Mouse (Mus musculus): ENCODE data around the gene Grk2. TPM values are rescaled to one million over a fixed set of nuclear protein-coding genes. Genes with fewer than 3 reads are reported as not detected.

Grk2 gene
- polyA plus RNA-seq, 1 experiment from 2014 or later: 14.8 TPM

GRCm38 (mm10) chr19:4282898-4283553, 23.0 kb downstream of the Grk2 start, which contains the start of gene Ankrd13d:
TSS of gene Ankrd13d (minus strand) at chr19:4283137.
- Histone ChIP-seq H3K36me3 (peaks cover 56% of the 10 kb centered on the region), H3K4me1 (replicated peaks) (peaks cover 22% of the 10 kb centered on the region), H3K27ac (peak within 1 kb of the TSS; percentile 87), H3K9me3 (peaks cover 5% of the 10 kb centered on the region; the same call in 1 of the 2 replicates), H3K4me3 (peak within 1 kb of the TSS; percentile 75), H3K27me3 (ENCODE audit: insufficient read depth, poor library complexity, severe bottlenecking) (peaks cover 14% of the 10 kb centered on the region)
- under 1% methylated on average over 50 of the region's 50 CpGs for WGBS
- DNase-seq (ENCODE audit: low spot score): peak; percentile 94

GRCm38 (mm10) chr19:4280425-4280824, 25.6 kb downstream of the Grk2 start:
- no peak overlapping the region for H3K4me3 ChIP-seq
- H3K9me3 ChIP-seq: peaks cover 11% of the 10 kb centered on the region; the same call in 1 of the 2 replicates
- 96% methylated on average over 9 of the region's 9 CpGs for WGBS

GRCm38 (mm10) chr19:4279487-4279886, 26.5 kb downstream of the Grk2 start:
- H3K27me3 ChIP-seq (ENCODE audit: insufficient read depth, poor library complexity, severe bottlenecking): peaks cover 14% of the 10 kb centered on the region
- peaks cover 11% of the 10 kb centered on the region; the same call in 1 of the 2 replicates for H3K9me3 ChIP-seq
- peaks cover 21% of the 10 kb centered on the region for H3K36me3 ChIP-seq
- H3K27ac ChIP-seq: no peak overlapping the region
- no peak overlapping the region for H3K4me3 ChIP-seq
- peaks cover 22% of the 10 kb centered on the region for H3K4me1 ChIP-seq (replicated peaks)
- DNase-seq (ENCODE audit: low spot score): no peak
- 95% methylated on average over 1 of the region's 1 CpGs for WGBS

More at GRCm38 (mm10) chr19:4280425-4280824, 25.6 kb downstream of the Grk2 start:
- peaks cover 14% of the 10 kb centered on the region for H3K27me3 ChIP-seq (ENCODE audit: insufficient read depth, poor library complexity, severe bottlenecking)
- DNase-seq (ENCODE audit: low spot score): no peak
- peaks cover 22% of the 10 kb centered on the region for H3K4me1 ChIP-seq (replicated peaks)
- no peak overlapping the region for H3K27ac ChIP-seq
- peaks cover 30% of the 10 kb centered on the region for H3K36me3 ChIP-seq

GRCm38 (mm10) chr19:4270972-4271371, 35.0 kb downstream of the Grk2 start:
- WGBS: 93% methylated on average over 11 of the region's 11 CpGs
- H3K9me3 ChIP-seq: peaks cover 3% of the 10 kb centered on the region; the same call in 1 of the 2 replicates
- peaks cover 10% of the 10 kb centered on the region for H3K4me1 ChIP-seq (replicated peaks)
- H3K27ac ChIP-seq: no peak overlapping the region
- peaks cover 45% of the 10 kb centered on the region for H3K27me3 ChIP-seq (ENCODE audit: insufficient read depth, poor library complexity, severe bottlenecking)
- DNase-seq (ENCODE audit: low spot score): no peak
- H3K4me3 ChIP-seq: no peak overlapping the region
- H3K36me3 ChIP-seq: peaks cover 26% of the 10 kb centered on the region

- H3K36me3 ChIP-seq: peaks cover 26% of the 10 kb centered on the region
- H3K4me3 ChIP-seq: no peak overlapping the region
- no peaks in the 10 kb centered on the region for H3K9me3 ChIP-seq
- peaks cover 10% of the 10 kb centered on the region for H3K4me1 ChIP-seq (replicated peaks)
- 63% methylated on average over 6 of the region's 6 CpGs for WGBS
- peaks cover 45% of the 10 kb centered on the region for H3K27me3 ChIP-seq (ENCODE audit: insufficient read depth, poor library complexity, severe bottlenecking)
- no peak for DNase-seq (ENCODE audit: low spot score)
- H3K27ac ChIP-seq: no peak overlapping the region
These were observed 35.8 kb downstream of the Grk2 start for GRCm38 (mm10) chr19:4270187-4270586.

- WGBS: 6% methylated on average over 46 of the region's 46 CpGs
- H3K27ac ChIP-seq: 0 out of 2 replicates have a peak within 1 kb of the TSS, but pooled peaks have one; percentile 6
These were observed 37.3 kb downstream of the Grk2 start, which contains the start of gene Ssh3 for GRCm38 (mm10) chr19:4268566-4269361. TSS of gene Ssh3 (minus strand) at chr19:4269180.

GRCm38 (mm10) chr19:4265956-4266355, 40.1 kb downstream of the Grk2 start:
- no peak overlapping the region for H3K4me3 ChIP-seq
- no peak for DNase-seq (ENCODE audit: low spot score)
- peaks cover 13% of the 10 kb centered on the region for H3K4me1 ChIP-seq (replicated peaks)
- peaks cover 48% of the 10 kb centered on the region for H3K27me3 ChIP-seq (ENCODE audit: insufficient read depth, poor library complexity, severe bottlenecking)
- peaks cover 7% of the 10 kb centered on the region for H3K36me3 ChIP-seq
- no peak overlapping the region for H3K27ac ChIP-seq
- WGBS: 65% methylated on average over 4 of the region's 4 CpGs
- no peaks in the 10 kb centered on the region for H3K9me3 ChIP-seq

More at GRCm38 (mm10) chr19:4268566-4269361, 37.3 kb downstream of the Grk2 start, which contains the start of gene Ssh3:
- Histone ChIP-seq H3K36me3 (peaks cover 26% of the 10 kb centered on the region), H3K27me3 (ENCODE audit: insufficient read depth, poor library complexity, severe bottlenecking) (peaks cover 49% of the 10 kb centered on the region), H3K4me3 (peak within 1 kb of the TSS; percentile 48), H3K4me1 (replicated peaks) (peaks cover 10% of the 10 kb centered on the region), H3K9me3 (no peaks in the 10 kb centered on the region)
- DNase-seq (ENCODE audit: low spot score): peak; percentile 18

GRCm38 (mm10) chr19:4264171-4264780, 41.7 kb downstream of the Grk2 start:
- Histone ChIP-seq H3K27me3 (ENCODE audit: insufficient read depth, poor library complexity, severe bottlenecking) (peaks cover 31% of the 10 kb centered on the region), H3K4me3 (no peak overlapping the region), H3K27ac (no peak overlapping the region), H3K36me3 (no peaks in the 10 kb centered on the region), H3K4me1 (replicated peaks) (peaks cover 11% of the 10 kb centered on the region), H3K9me3 (no peaks in the 10 kb centered on the region)
- DNase-seq (ENCODE audit: low spot score): no peak
- 90% methylated on average over 6 of the region's 6 CpGs for WGBS

- 67% methylated on average over 14 of the region's 14 CpGs for WGBS
- H3K36me3 ChIP-seq: no peaks in the 10 kb centered on the region
- H3K9me3 ChIP-seq: no peaks in the 10 kb centered on the region
- no peak overlapping the region for H3K27ac ChIP-seq
- H3K4me1 ChIP-seq (replicated peaks): peaks cover 5% of the 10 kb centered on the region
- H3K4me3 ChIP-seq: no peak overlapping the region
- peaks cover 25% of the 10 kb centered on the region for H3K27me3 ChIP-seq (ENCODE audit: insufficient read depth, poor library complexity, severe bottlenecking)
- no peak for DNase-seq (ENCODE audit: low spot score)
These were observed 42.3 kb downstream of the Grk2 start for GRCm38 (mm10) chr19:4263702-4264101.

GRCm38 (mm10) chr19:4262756-4263155, 43.3 kb downstream of the Grk2 start:
- H3K4me1 ChIP-seq (replicated peaks): peaks cover 7% of the 10 kb centered on the region
- peaks cover 16% of the 10 kb centered on the region for H3K27me3 ChIP-seq (ENCODE audit: insufficient read depth, poor library complexity, severe bottlenecking)
- H3K36me3 ChIP-seq: no peaks in the 10 kb centered on the region
- no peak for DNase-seq (ENCODE audit: low spot score)
- WGBS: 75% methylated on average over 6 of the region's 6 CpGs
- no peak overlapping the region for H3K4me3 ChIP-seq
- no peak overlapping the region for H3K27ac ChIP-seq
- H3K9me3 ChIP-seq: no peaks in the 10 kb centered on the region

- no peak for DNase-seq (ENCODE audit: low spot score)
These were observed 44.9 kb downstream of the Grk2 start for GRCm38 (mm10) chr19:4261038-4261698.

GRCm38 (mm10) chr19:4257897-4258252, 48.1 kb downstream of the Grk2 start:
- no peaks in the 10 kb centered on the region for H3K36me3 ChIP-seq
- DNase-seq (ENCODE audit: low spot score): no peak
- peak overlapping the region; percentile 85 for H3K27ac ChIP-seq
- WGBS: 20% methylated on average over 12 of the region's 12 CpGs
- H3K9me3 ChIP-seq: no peaks in the 10 kb centered on the region
- H3K27me3 ChIP-seq (ENCODE audit: insufficient read depth, poor library complexity, severe bottlenecking): peaks cover 12% of the 10 kb centered on the region
- H3K4me3 ChIP-seq: peak overlapping the region; percentile 75
- H3K4me1 ChIP-seq (replicated peaks): peaks cover 13% of the 10 kb centered on the region

More at GRCm38 (mm10) chr19:4261038-4261698, 44.9 kb downstream of the Grk2 start:
- no peak overlapping the region for H3K27ac ChIP-seq
- H3K4me3 ChIP-seq: no peak overlapping the region
- peaks cover 13% of the 10 kb centered on the region for H3K27me3 ChIP-seq (ENCODE audit: insufficient read depth, poor library complexity, severe bottlenecking)
- no peaks in the 10 kb centered on the region for H3K9me3 ChIP-seq
- 59% methylated on average over 8 of the region's 8 CpGs for WGBS
- no peaks in the 10 kb centered on the region for H3K36me3 ChIP-seq
- H3K4me1 ChIP-seq (replicated peaks): peaks cover 13% of the 10 kb centered on the region

Measured in hindbrain, embryonic 10.5 days (tissue).